Mouse (Mus musculus) spleen, postnatal 10 days (tissue): Measurements from ENCODE around the gene Selenoh.
"Not testable (repeated sequence)": the region's sequence is repeated elsewhere in the genome, so short reads cannot be mapped to it uniquely, and the experiment has no call there.

Experiments used
- DNase-seq, 2 experiments: peaks; one replicate each; pipeline ENCODE4 v3.0.0; 2021 to 2022; ENCODE audit warnings: low spot score in 2 of 2

The Selenoh gene

GRCm38 (mm10) chr2:84671535-84671934, 965 bp upstream of the Selenoh start:
- not testable (repeated sequence) for DNase-seq

- peak in 1 of 2 experiments; percentile 56 for DNase-seq
Measured at GRCm38 (mm10) chr2:84669828-84670568, 572 bp downstream of the Selenoh start.

GRCm38 (mm10) chr2:84666081-84666480, 4.5 kb downstream of the Selenoh start:
- DNase-seq, result no peak

- DNase-seq, result peak; percentile 51 to 81
Measured at GRCm38 (mm10) chr2:84662866-84663265, 7.7 kb downstream of the Selenoh start.

- DNase-seq, result peak in 1 of 2 experiments; percentile 50
Measured at GRCm38 (mm10) chr2:84660253-84660652, 10.3 kb downstream of the Selenoh start.

- DNase-seq, result no peak
Measured at GRCm38 (mm10) chr2:84658806-84659205, 11.8 kb downstream of the Selenoh start, which contains the start of gene Btbd18. Btbd18 (plus strand) TSS chr2:84659079.

- no peak for DNase-seq
Measured at GRCm38 (mm10) chr2:84655864-84656263, 14.7 kb downstream of the Selenoh start.

- DNase-seq, result no peak
Measured at GRCm38 (mm10) chr2:84653354-84653753, 17.2 kb downstream of the Selenoh start.

- peak in 1 of 2 experiments; percentile 54 for DNase-seq
Measured at GRCm38 (mm10) chr2:84650464-84651195, 19.9 kb downstream of the Selenoh start, which contains the start of gene Ctnnd1. Ctnnd1 (minus strand) TSS chr2:84650765.

- DNase-seq, result peak; percentile 31 to 38
Measured at GRCm38 (mm10) chr2:84649674-84650073, 20.9 kb downstream of the Selenoh start.

- no peak for DNase-seq
Measured at GRCm38 (mm10) chr2:84648369-84648768, 22.2 kb downstream of the Selenoh start.

- no peak for DNase-seq
Measured at GRCm38 (mm10) chr2:84647051-84647568, 23.5 kb downstream of the Selenoh start.

- no peak for DNase-seq
Measured at GRCm38 (mm10) chr2:84646138-84646537, 24.4 kb downstream of the Selenoh start.

- DNase-seq, result no peak
Measured at GRCm38 (mm10) chr2:84640833-84641232, 29.7 kb downstream of the Selenoh start.

GRCm38 (mm10) chr2:84638428-84639220, 31.9 kb downstream of the Selenoh start:
- no peak for DNase-seq

GRCm38 (mm10) chr2:84637452-84638165, 33.0 kb downstream of the Selenoh start:
- no peak for DNase-seq

GRCm38 (mm10) chr2:84636231-84636741, 34.3 kb downstream of the Selenoh start:
- DNase-seq, result no peak

- DNase-seq, result peak in 1 of 2 experiments; percentile 47
Measured at GRCm38 (mm10) chr2:84635611-84636010, 35.0 kb downstream of the Selenoh start.

GRCm38 (mm10) chr2:84634934-84635482, 35.6 kb downstream of the Selenoh start:
- no peak for DNase-seq

GRCm38 (mm10) chr2:84634006-84634405, 36.6 kb downstream of the Selenoh start:
- no peak for DNase-seq
